Mouse (Mus musculus): ENCODE measurements at regions not wholly inside any gene's neighbourhood (a gene's known extent, or its start where the extent isn't known, plus 50 kb on each side); places are given as distances from the start of the nearest gene placed in this dataset.

GRCm38 (mm10) chr1:190269181-190269580, 98.7 kb upstream of the Prox1 start:
- H3K27ac ChIP-seq (ENCODE audit: insufficient read depth, low read depth, low read length): no peak overlapping the region
- no peaks in the 10 kb centered on the region for H3K36me3 ChIP-seq (ENCODE audit: control insufficient read depth, insufficient read depth, low read length)
- WGBS: 82% methylated on average over 7 of the region's 7 CpGs
- no peaks in the 10 kb centered on the region for H3K4me1 ChIP-seq (ENCODE audit: control insufficient read depth, insufficient read depth, insufficient read length, low read length)
- H3K4me3 ChIP-seq (ENCODE audit: low read depth, low read length): no peak overlapping the region
- H3K27me3 ChIP-seq (ENCODE audit: control insufficient read depth, insufficient read depth, low read length): no peaks in the 10 kb centered on the region
- TF ChIP-seq CTCF (IDR thresholded peaks at IDR 0.05; ENCODE audit: extremely low read depth, insufficient read length, insufficient replicate concordance, low read depth, low read length) (no peak), POLR2A (IDR thresholded peaks at IDR 0.05; ENCODE audit: low read depth, low read length) (no peak)

DNA sequence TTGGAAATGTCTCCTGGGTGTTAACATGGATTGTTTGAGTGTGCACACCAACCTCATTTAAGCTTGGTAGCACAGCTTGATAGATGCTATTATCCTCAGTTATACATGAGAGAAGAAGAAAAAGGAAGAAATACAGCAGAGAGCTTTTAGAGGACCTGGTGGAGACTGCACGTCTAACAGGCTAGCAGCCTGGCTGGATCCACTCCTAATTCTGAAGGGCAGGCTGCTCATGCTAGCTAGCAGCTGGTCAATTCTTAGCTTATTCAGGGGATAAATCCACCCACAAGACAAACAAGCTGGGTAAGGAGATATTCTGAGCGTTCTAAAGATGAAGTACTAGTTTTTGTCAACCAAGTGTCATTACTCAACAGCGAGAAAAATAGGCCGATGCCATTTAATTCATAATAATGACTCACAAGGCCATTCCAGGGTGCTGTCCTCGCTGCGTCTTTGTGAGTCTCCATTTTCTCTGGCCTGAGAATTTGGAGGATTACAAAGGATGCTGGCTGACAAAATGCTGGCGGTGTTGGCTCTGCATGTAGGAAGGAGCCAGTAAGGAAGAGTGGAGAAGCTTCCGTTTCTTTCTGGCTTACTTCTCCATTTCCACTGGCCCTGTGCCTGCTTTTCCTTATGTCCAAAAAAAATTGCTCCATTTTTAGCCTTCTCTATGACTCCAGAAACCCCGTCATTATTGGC, 94.7 kb upstream of the Prox1 start:
- no peaks in the 10 kb centered on the region for H3K36me3 ChIP-seq (ENCODE audit: control insufficient read depth, insufficient read depth, low read length)
- no peak for TF ChIP-seq POLR2A (IDR thresholded peaks at IDR 0.05; ENCODE audit: low read depth, low read length)
- no peak for TF ChIP-seq CTCF (IDR thresholded peaks at IDR 0.05; ENCODE audit: extremely low read depth, insufficient read length, insufficient replicate concordance, low read depth, low read length)
- H3K27ac ChIP-seq (ENCODE audit: insufficient read depth, low read depth, low read length): no peak overlapping the region
- H3K4me3 ChIP-seq (ENCODE audit: low read depth, low read length): no peak overlapping the region
- WGBS: 72% methylated on average over 9 of the region's 9 CpGs
- no peaks in the 10 kb centered on the region for H3K27me3 ChIP-seq (ENCODE audit: control insufficient read depth, insufficient read depth, low read length)
- H3K4me1 ChIP-seq (ENCODE audit: control insufficient read depth, insufficient read depth, insufficient read length, low read length): no peaks in the 10 kb centered on the region

DNA sequence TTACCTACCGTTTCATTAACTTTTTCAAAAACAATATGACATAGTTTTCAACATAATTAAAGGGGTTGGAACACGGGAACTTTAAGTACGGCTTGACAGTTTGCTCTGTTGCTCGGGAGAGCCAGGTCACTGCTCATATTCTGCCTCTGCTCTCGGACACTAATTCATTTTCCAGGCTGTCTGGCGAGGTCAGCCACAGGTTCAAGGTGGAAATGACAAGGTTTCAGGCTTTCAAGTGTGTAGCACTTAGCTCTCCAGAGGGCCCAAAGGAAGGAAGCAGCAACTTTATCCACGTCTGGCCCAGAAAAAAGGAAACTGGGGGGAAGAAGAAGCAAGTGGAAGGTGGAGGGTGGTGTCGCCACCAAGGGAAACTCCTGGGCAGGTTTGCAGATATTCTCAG, 94.0 kb upstream of the Prox1 start:
- no peaks in the 10 kb centered on the region for H3K27me3 ChIP-seq (ENCODE audit: control insufficient read depth, insufficient read depth, low read length)
- 65% methylated on average over 8 of the region's 8 CpGs for WGBS
- H3K27ac ChIP-seq (ENCODE audit: insufficient read depth, low read depth, low read length): no peak overlapping the region
- no peak for TF ChIP-seq POLR2A (IDR thresholded peaks at IDR 0.05; ENCODE audit: low read depth, low read length)
- no peak for TF ChIP-seq CTCF (IDR thresholded peaks at IDR 0.05; ENCODE audit: extremely low read depth, insufficient read length, insufficient replicate concordance, low read depth, low read length)
- H3K36me3 ChIP-seq (ENCODE audit: control insufficient read depth, insufficient read depth, low read length): no peaks in the 10 kb centered on the region
- no peaks in the 10 kb centered on the region for H3K4me1 ChIP-seq (ENCODE audit: control insufficient read depth, insufficient read depth, insufficient read length, low read length)
- H3K4me3 ChIP-seq (ENCODE audit: low read depth, low read length): no peak overlapping the region

DNA sequence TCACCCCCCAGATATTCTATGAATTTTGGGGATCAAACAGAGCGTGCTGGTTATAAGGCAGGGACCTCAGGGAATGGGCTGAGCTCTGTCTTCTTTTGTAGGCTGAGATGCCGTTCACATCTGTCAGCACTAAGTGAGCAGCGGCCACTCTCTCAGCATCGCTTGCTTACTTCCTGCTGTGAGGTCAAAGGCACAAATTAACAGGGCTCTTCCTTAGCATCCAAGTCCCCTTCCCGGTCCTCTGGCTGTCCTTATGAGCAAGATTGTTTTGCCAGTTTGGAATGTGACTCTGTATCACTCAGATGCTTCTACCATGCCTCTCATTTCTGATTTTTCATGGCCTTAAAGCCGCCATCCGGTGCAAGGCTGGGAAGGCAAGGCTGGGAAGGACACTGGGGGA, 93.1 kb upstream of the Prox1 start:
- Histone ChIP-seq H3K27me3 (ENCODE audit: control insufficient read depth, insufficient read depth, low read length) (no peaks in the 10 kb centered on the region), H3K27ac (ENCODE audit: insufficient read depth, low read depth, low read length) (no peak overlapping the region), H3K36me3 (ENCODE audit: control insufficient read depth, insufficient read depth, low read length) (no peaks in the 10 kb centered on the region), H3K4me3 (ENCODE audit: low read depth, low read length) (no peak overlapping the region), H3K4me1 (ENCODE audit: control insufficient read depth, insufficient read depth, insufficient read length, low read length) (no peaks in the 10 kb centered on the region)
- WGBS: 76% methylated on average over 7 of the region's 7 CpGs
- TF ChIP-seq CTCF (IDR thresholded peaks at IDR 0.05; ENCODE audit: extremely low read depth, insufficient read length, insufficient replicate concordance, low read depth, low read length) (no peak), POLR2A (IDR thresholded peaks at IDR 0.05; ENCODE audit: low read depth, low read length) (no peak)

- H3K4me3 ChIP-seq (ENCODE audit: low read depth, low read length): no peak overlapping the region
- no peaks in the 10 kb centered on the region for H3K4me1 ChIP-seq (ENCODE audit: control insufficient read depth, insufficient read depth, insufficient read length, low read length)
- TF ChIP-seq CTCF (IDR thresholded peaks at IDR 0.05; ENCODE audit: extremely low read depth, insufficient read length, insufficient replicate concordance, low read depth, low read length): no peak
- no peak for TF ChIP-seq POLR2A (IDR thresholded peaks at IDR 0.05; ENCODE audit: low read depth, low read length)
- WGBS: 73% methylated on average over 13 of the region's 13 CpGs
- H3K36me3 ChIP-seq (ENCODE audit: control insufficient read depth, insufficient read depth, low read length): no peaks in the 10 kb centered on the region
- H3K27me3 ChIP-seq (ENCODE audit: control insufficient read depth, insufficient read depth, low read length): no peaks in the 10 kb centered on the region
- no peak overlapping the region for H3K27ac ChIP-seq (ENCODE audit: insufficient read depth, low read depth, low read length)
These were observed 89.1 kb upstream of the Prox1 start for GRCm38 (mm10) chr1:190259576-190259975.

DNA sequence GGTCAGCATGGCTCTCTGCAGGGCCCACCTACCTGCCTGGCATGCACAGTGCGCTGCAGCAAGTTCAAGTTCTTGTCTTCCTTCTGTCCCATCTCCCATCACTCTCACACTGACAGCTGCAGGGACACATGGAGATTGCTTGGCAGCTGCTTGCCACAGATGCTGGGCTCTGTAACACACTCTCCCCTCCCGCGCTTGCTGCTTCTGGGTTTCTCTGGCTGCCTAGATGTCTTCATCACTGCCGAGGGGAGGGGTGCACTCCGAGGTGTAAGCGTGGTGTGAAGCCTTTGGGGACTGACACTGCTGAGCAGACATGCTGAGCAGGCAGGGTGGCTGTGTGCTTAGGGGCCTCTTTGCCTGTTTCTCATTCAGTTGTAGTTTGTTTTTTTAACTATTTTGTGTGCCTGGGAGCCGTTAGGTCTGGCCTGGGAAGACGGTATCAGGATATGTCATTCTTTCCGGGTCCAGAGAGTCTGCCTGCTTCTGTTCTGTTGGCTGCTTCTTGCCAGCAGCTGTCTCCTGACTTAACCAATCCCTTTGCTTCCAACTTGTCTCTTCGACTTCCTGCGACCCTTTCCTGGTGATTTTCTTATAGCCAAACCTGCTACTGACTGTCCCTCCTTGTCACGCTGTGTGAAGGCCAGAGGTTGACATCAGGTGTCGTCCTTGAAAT, 80.2 kb upstream of the Prox1 start:
- H3K4me3 ChIP-seq (ENCODE audit: low read depth, low read length): no peak overlapping the region
- no peaks in the 10 kb centered on the region for H3K36me3 ChIP-seq (ENCODE audit: control insufficient read depth, insufficient read depth, low read length)
- no peak for TF ChIP-seq POLR2A (IDR thresholded peaks at IDR 0.05; ENCODE audit: low read depth, low read length)
- TF ChIP-seq CTCF (IDR thresholded peaks at IDR 0.05; ENCODE audit: extremely low read depth, insufficient read length, insufficient replicate concordance, low read depth, low read length): no peak
- H3K27ac ChIP-seq (ENCODE audit: insufficient read depth, low read depth, low read length): no peak overlapping the region
- WGBS: 54% methylated on average over 13 of the region's 13 CpGs
- no peaks in the 10 kb centered on the region for H3K4me1 ChIP-seq (ENCODE audit: control insufficient read depth, insufficient read depth, insufficient read length, low read length)
- H3K27me3 ChIP-seq (ENCODE audit: control insufficient read depth, insufficient read depth, low read length): no peaks in the 10 kb centered on the region

DNA sequence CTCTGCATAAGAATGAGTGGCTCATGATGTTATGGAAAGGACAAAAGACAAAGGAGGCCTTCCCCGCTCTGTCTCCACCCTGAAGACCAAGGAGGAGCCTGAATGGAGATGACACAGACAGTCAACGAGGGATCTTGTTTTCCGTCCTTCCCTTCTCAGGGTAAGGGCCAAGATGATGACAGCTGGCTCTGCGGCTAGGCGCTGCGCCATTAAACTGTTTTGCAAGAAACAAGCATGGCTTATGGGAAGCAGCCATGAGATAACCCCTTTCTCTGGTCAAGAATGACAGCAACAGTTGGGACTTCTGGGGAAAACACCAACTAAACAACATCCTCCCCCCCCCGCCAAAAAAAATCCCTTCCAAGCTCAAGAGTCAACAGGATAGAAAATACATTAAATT, 72.0 kb upstream of the Prox1 start:
- Histone ChIP-seq H3K4me3 (ENCODE audit: low read depth, low read length) (no peak overlapping the region), H3K36me3 (ENCODE audit: control insufficient read depth, insufficient read depth, low read length) (no peaks in the 10 kb centered on the region), H3K27ac (ENCODE audit: insufficient read depth, low read depth, low read length) (no peak overlapping the region), H3K4me1 (ENCODE audit: control insufficient read depth, insufficient read depth, insufficient read length, low read length) (no peaks in the 10 kb centered on the region), H3K27me3 (ENCODE audit: control insufficient read depth, insufficient read depth, low read length) (no peaks in the 10 kb centered on the region)
- 87% methylated on average over 7 of the region's 7 CpGs for WGBS
- TF ChIP-seq POLR2A (IDR thresholded peaks at IDR 0.05; ENCODE audit: low read depth, low read length) (no peak), CTCF (IDR thresholded peaks at IDR 0.05; ENCODE audit: extremely low read depth, insufficient read length, insufficient replicate concordance, low read depth, low read length) (no peak)
